Mouse (Mus musculus) testis, postnatal 14 days (tissue): ENCODE data around the gene Urah.

Experiments used
- DNase-seq: peaks from one replicate; pipeline ENCODE4 v3.0.0; 2021; ENCODE audit warnings: low spot score

Urah gene

GRCm38 (mm10) chr7:140874224-140874623 lies 39.4 kb downstream of the Urah start:
- no peak for DNase-seq

DNA sequence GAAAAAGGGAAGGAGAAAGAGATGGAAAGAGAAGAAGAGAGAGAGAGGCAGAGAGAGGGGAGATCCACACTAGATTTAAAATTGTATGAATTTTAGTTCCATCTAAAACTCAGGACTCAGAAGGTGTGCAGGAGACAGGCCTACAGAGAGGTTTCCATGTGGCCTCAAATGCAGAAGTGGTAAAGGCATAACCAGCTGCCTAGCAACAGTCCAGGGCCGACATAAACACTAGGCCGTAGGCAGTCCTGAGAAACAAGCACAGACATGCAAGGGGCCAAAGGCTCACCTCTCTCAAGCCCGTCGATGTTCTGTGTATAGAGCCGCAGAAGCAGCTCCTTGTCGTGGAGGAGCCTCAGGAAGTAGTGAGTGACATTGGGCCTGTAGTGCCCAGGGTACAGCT lies 42.5 kb downstream of the Urah start:
- DNase-seq, result no peak

DNA sequence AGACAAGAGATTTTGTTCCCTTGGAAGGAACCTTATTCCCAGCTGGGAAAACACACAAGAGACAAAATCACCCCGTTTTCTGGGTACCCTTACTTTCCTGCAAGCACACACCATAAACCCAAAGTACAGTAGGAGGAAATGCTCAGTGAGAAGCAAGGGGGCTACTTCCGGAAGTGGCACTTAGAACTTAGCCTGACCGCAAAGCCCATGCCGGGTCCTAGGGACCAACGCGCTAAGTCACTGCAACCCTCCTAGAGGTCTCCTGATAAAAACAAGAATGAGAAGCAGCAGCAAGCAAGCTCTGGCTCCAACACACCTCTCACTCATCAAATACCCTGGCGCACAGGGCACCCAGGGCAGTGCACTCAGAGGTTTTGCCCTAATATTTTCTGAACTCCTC lies 44.5 kb downstream of the Urah start:
- DNase-seq, result no peak

DNA sequence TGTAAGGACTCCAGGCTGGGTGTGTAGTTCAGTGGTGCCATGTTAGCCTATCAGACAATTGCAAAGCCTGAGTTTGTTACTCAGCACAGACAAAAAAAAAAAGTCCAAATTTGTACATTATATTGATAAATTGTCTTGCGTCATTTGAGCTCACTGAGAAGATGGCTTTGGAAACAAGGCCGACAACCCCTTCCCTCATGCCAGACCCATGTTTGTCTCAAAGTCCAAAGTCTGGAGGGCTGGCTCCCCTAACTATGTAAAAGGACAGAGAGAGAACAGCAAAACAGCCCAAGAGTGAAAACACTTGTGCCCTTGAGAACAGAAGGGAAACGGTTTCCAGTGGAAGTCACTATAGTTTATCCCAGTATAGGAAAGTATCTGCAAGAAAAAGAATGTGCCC lies 45.6 kb downstream of the Urah start:
- no peak for DNase-seq

DNA sequence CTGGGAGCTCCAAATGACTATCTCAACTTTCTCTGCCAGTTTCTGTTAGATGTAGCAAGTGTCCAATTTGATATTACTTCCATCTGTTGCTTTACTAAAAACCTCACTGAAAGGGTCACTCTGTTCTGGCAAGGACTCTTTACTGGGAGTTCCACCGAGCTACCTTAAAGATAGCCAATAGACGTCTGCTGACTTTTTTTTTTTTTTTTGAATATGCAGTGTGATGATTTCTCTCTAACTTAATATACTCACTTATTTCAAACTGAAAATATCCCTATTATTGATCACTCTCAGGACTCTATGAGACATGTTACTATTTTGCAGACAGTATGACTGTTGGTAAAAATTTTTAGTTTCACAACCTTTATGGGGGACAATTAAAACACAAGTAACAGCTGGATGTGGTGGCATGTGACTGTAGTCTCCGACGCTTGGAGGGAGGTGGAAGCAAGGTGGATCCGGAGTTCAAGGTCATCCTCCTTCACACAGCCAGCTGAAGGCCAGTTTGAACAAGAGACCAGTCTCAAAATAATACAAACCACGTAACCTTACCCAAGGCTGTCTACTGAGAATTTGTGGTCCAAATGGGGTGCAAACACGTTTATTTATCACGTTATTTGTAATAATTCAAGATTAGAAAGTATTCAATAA lies 46.2 kb downstream of the Urah start:
- no peak for DNase-seq

GRCm38 (mm10) chr7:140881696-140882468 lies 47.1 kb downstream of the Urah start, which contains the start of the genes Psmd13 and Sirt3:
TSS of gene Psmd13 (plus strand) at chr7:140881968.
TSS of gene Sirt3 (minus strand) at chr7:140882309.
- DNase-seq, result peak; percentile 93

GRCm38 (mm10) chr7:140882469-140882803 lies 47.6 kb downstream of the Urah start:
- DNase-seq, result no peak
